Mouse (Mus musculus) heart, adult 2 months (tissue): Measurements from ENCODE around the gene Mamdc2. TPM values are rescaled to one million over a fixed set of nuclear protein-coding genes. Genes with fewer than 3 reads are reported as not detected.

Experiments
- DNase-seq, 2 experiments: peaks; one replicate each; pipeline ENCODE4 v3.0.0; 2021
- H3K27ac ChIP-seq: fragments of 200-600 bp; 2 replicates; pipeline ENCODE4 v1.8.1; 2022
- H3K27me3 ChIP-seq: fragments of 200-500 bp; 2 replicates; pipeline ENCODE4 v1.6.1; 2012; ENCODE audit warnings: mild to moderate bottlenecking, low read length, inconsistent platforms, mixed read lengths; ENCODE audit not compliant: control insufficient read depth, insufficient read depth
- H3K36me3 ChIP-seq: fragments of 200-500 bp; 2 replicates; pipeline ENCODE4 v1.6.1; 2012; ENCODE audit warnings: low read length, inconsistent platforms; ENCODE audit not compliant: control insufficient read depth, insufficient read depth
- H3K4me1 ChIP-seq: fragments of 200-500 bp; 2 replicates; pipeline ENCODE4 v1.6.1; 2011; ENCODE audit warnings: low read length; ENCODE audit not compliant: control insufficient read depth, insufficient read depth
- H3K4me3 ChIP-seq: fragments of 200-600 bp; 2 replicates; pipeline ENCODE4 v1.8.1; 2022
- H3K79me2 ChIP-seq: fragments of 200-500 bp; replicated peaks from 2 replicates; pipeline ENCODE4 v1.6.1; 2012; ENCODE audit warnings: mild to moderate bottlenecking, inconsistent platforms, low read length, moderate library complexity, mixed read lengths; ENCODE audit not compliant: control insufficient read depth, insufficient read depth
- H3K9ac ChIP-seq: fragments of 200-500 bp; 2 replicates; pipeline ENCODE4 v1.6.1; 2012; ENCODE audit warnings: low read depth, mild to moderate bottlenecking, control low read depth, inconsistent platforms, low read length, mixed read lengths
- CTCF ChIP-seq: fragments of 200-600 bp; IDR thresholded peaks from 2 replicates; pipeline ENCODE4 v1.8.1; 2022; ENCODE audit warnings: antibody characterized with exemption, mild to moderate bottlenecking, moderate library complexity
- EP300 ChIP-seq: fragments of 200-500 bp; IDR thresholded peaks from 2 replicates; pipeline ENCODE4 v1.6.1; 2011; ENCODE audit warnings: low read depth, low read length, control low read depth; ENCODE audit not compliant: insufficient read depth
- POLR2A ChIP-seq: fragments of 200-500 bp; IDR thresholded peaks from 2 replicates; pipeline ENCODE4 v1.6.1; 2011; ENCODE audit warnings: mild to moderate bottlenecking, low read depth, low read length, control low read depth; ENCODE audit not compliant: insufficient read depth
- WGBS: fragments of 180-500 bp; shearing (Covaris S2); methylation state at CpG from one replicate; pipeline ENCODE4 v1.1.7; 2018; 5-methylcytosine and 5-hydroxymethylcytosine counted together
- intact Hi-C: fragments of 180-260 bp; cut with DNase I; formaldehyde crosslinking; loops from one replicate; pipeline ENCODE4 v1.15.1; 2025
- polyA plus RNA-seq: library from polyadenylated mRNA; depleted of rRNA; stranded (reverse); fragments of >200 nt; gene quantifications from 2 replicates; pipeline ENCODE4 v1.2.3, GENCODE M21; 2012
- total RNA-seq, 2 experiments: library from RNA; stranded (reverse); gene quantifications; 2 replicates each; pipeline ENCODE4 v1.2.3; 2021

The Mamdc2 gene
- total and polyA plus RNA-seq, 3 experiments: 1.8 to 2.6 (median 2.4) TPM

DNA sequence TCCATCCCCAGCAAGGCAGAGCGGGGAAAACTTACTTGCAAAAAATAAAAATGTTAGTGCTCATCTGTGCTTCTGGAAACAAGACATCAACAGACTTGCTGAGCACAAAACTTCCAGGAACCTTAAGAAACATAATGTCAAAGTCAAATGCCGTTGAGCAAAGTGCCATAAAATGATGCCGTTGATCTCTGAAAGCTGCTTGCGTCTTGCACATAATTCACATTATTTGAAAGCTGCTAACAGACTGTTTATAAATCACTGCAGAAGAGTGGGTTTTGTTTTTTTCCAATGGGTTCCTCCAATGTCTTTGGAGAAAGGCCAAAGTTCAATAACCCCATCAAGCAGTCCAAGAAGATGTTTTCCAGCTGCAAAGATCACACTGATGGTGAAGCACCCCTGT, 37.9 kb downstream of the Mamdc2 start:
- Histone ChIP-seq H3K36me3 (no peaks in the 10 kb centered on the region), H3K79me2 (no peaks in the 10 kb centered on the region), H3K4me1 (no peaks in the 10 kb centered on the region), H3K4me3 (no peak overlapping the region), H3K27ac (no peak overlapping the region), H3K9ac (no peak overlapping the region), H3K27me3 (no peaks in the 10 kb centered on the region)
- DNase-seq: no peak
- WGBS: 89% methylated on average over 4 of the region's 4 CpGs
- TF ChIP-seq EP300: no peak
- TF ChIP-seq CTCF: no peak
- no peak for TF ChIP-seq POLR2A
- intact Hi-C loops: no loop called here

DNA sequence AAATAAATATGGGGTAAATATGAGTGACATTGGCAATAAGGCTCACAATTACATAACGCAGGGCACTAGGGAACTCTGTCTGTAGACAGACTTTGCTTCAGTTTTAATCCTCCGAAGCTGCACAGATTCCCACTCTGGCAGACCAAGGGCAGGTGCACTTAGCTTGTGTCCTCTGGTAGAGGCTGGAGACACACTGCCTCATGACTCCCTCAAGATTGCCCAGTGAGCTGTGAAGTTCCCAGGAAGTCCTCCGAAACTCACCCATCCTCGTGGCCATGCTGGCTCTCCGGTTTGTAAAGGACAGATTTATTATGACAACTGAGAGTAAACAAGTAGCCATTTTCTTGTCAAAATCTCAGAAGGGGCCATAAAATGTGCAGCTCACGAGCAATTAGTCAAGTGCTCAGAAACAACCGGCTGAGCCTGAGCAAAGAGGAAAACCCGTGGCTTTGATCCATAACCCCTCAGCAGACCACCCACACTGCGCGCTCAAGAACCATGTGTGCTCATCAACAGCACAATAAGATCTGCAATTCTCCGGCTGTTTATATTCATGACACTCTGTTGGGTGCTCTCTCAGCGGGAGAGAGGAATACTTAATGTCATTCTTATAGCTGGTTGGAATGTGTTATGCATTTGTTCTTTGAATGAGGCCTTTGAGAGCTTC, 46.6 kb downstream of the Mamdc2 start:
- Histone ChIP-seq H3K4me1 (no peaks in the 10 kb centered on the region), H3K36me3 (no peaks in the 10 kb centered on the region), H3K79me2 (no peaks in the 10 kb centered on the region), H3K9ac (no peak overlapping the region), H3K27me3 (no peaks in the 10 kb centered on the region), H3K4me3 (no peak overlapping the region), H3K27ac (no peak overlapping the region)
- 71% methylated on average over 12 of the region's 12 CpGs for WGBS
- intact Hi-C loops: loop anchor here (5.0 kb wide), 1 partner anchor 46 kb away; the partner anchor contains the start of gene Mamdc2
- DNase-seq: peak in 1 of 2 experiments; percentile 5
- TF ChIP-seq EP300: no peak
- no peak for TF ChIP-seq POLR2A
- no peak for TF ChIP-seq CTCF

DNA sequence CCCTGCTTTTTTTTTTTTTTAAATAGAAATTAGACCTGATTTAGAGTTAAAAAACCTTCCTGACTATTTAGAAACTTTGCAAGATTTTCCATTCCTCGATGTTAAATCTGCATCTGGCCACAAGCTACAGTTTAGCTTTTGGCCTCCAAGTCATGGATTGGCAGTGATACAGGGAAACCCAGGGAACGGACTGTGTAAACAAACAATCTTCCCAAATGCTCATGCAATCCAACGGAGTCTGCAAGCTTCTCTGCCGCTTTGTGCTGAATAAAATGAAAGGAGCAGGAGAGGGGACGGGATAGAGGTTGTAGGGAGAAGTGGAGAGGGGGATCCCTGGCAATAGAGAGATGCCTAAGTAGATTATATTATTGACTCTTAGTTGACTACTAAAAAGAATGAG, 47.8 kb downstream of the Mamdc2 start:
- DNase-seq: peak; percentile 66 to 78
- intact Hi-C loops: loop anchor here (5.0 kb wide), 1 partner anchor 47 kb away; the partner anchor contains the start of gene Mamdc2
- Histone ChIP-seq H3K4me3 (no peak overlapping the region), H3K27ac (no peak overlapping the region), H3K36me3 (no peaks in the 10 kb centered on the region), H3K9ac (no peak overlapping the region), H3K79me2 (no peaks in the 10 kb centered on the region), H3K4me1 (no peaks in the 10 kb centered on the region), H3K27me3 (no peaks in the 10 kb centered on the region)
- TF ChIP-seq CTCF: no peak
- no peak for TF ChIP-seq POLR2A
- no peak for TF ChIP-seq EP300
- 26% methylated on average over 5 of the region's 5 CpGs for WGBS

DNA sequence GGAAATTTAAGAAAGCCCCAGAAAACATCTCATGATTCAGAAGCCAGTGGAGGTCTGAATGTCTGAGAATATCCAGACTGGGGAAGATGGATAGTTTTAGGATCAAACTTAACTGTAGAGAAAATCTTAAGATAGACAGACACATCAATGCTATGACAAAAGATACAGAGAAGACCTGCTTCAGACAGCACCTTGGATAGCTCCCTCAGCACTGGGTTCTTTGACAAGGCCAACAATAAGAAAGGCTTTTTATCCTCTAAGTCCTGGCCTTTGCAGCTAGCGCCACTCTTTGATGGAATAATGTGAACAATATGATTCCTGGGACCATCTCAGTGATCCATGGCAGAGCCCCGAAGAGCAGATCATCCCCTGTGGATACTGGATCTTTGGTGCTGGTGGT, 52.3 kb downstream of the Mamdc2 start:
- H3K27me3 ChIP-seq: no peaks in the 10 kb centered on the region
- TF ChIP-seq POLR2A (no peak), EP300 (no peak)
- no peak for DNase-seq

DNA sequence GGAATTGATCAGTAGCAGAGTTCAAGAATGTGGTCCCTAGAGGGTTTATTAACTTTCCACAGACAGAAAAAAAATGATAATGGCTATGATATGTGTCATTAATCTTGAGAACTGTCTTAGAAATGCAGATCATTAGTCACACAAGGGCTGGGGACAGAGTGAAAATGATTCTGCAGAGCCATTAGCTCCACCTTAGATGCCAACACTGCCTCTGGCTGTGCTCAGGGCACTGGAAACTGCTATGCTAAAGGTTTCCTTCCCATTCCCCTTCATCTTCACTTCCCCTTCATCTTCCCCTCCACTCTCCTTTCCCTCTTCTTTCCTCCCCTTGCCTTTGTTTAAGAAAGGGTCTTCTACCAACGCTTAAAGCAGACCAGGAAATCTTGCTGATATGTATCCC, 53.6 kb downstream of the Mamdc2 start:
- Histone ChIP-seq H3K9ac (no peak overlapping the region), H3K4me3 (no peak overlapping the region), H3K27ac (no peak overlapping the region), H3K27me3 (no peaks in the 10 kb centered on the region), H3K4me1 (no peaks in the 10 kb centered on the region), H3K36me3 (no peaks in the 10 kb centered on the region), H3K79me2 (no peaks in the 10 kb centered on the region)
- TF ChIP-seq POLR2A: no peak
- no peak for TF ChIP-seq CTCF
- TF ChIP-seq EP300: no peak
- intact Hi-C loops: no loop called here
- DNase-seq: no peak
- WGBS: 46% methylated on average over 1 of the region's 1 CpGs

More for the DNA sequence above, 52.3 kb downstream of the Mamdc2 start:
- H3K9ac ChIP-seq: no peak overlapping the region
- no peak overlapping the region for H3K27ac ChIP-seq
- H3K4me3 ChIP-seq: no peak overlapping the region
- H3K79me2 ChIP-seq: no peaks in the 10 kb centered on the region
- intact Hi-C loops: no loop called here
- 67% methylated on average over 2 of the region's 2 CpGs for WGBS
- no peaks in the 10 kb centered on the region for H3K36me3 ChIP-seq
- H3K4me1 ChIP-seq: no peaks in the 10 kb centered on the region

DNA sequence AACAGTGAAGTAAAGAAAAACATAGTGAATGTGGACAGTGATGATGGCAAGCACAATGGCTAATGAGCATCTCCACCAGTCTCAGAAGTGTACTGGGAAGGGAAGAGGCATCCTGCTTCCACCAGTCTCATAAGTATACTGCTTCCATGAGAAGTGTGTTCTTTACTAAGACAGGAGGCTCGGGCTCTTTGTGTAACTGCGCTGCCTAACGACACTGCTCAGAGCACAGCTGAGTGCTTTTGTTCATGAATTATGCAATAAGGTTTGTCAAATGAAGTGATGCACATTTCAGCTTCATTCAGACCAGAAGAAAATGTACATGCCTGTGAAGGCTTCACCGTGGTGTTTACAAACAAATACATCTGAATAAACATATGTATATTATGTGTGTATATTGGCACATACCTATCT, 59.4 kb downstream of the Mamdc2 start:
- TF ChIP-seq CTCF: no peak
- TF ChIP-seq EP300: no peak
- TF ChIP-seq POLR2A: no peak
- no peak overlapping the region for H3K9ac ChIP-seq
- no peak overlapping the region for H3K27ac ChIP-seq
- DNase-seq: no peak
- no peak overlapping the region for H3K4me3 ChIP-seq
- WGBS: 75% methylated on average over 4 of the region's 4 CpGs
- H3K79me2 ChIP-seq: no peaks in the 10 kb centered on the region
- H3K4me1 ChIP-seq: no peaks in the 10 kb centered on the region; the same call in 1 of the 2 replicates
- intact Hi-C loops: no loop called here
- H3K36me3 ChIP-seq: no peaks in the 10 kb centered on the region
- no peaks in the 10 kb centered on the region for H3K27me3 ChIP-seq
